Mouse (Mus musculus): Measurements from ENCODE around the gene Bicc1. TPM values are rescaled to one million over a fixed set of nuclear protein-coding genes. Genes with fewer than 3 reads are reported as not detected.

The Bicc1 gene
- total RNA-seq (2021), result 10 to 100 TPM; 47.5 to 57.5 TPM
- long read RNA-seq, experiment 1, full-length matches to known transcripts, result 36 of 57 reads
- long read RNA-seq, experiment 1, partial matches to known transcripts, result 9 of 57 reads
- long read RNA-seq, experiment 1, other reads (novel, unspliced or antisense), result 12 of 57 reads
- long read RNA-seq, experiment 2, full-length matches to known transcripts, result 41 of 65 reads
- long read RNA-seq, experiment 2, partial matches to known transcripts, result 13 of 65 reads
- long read RNA-seq, experiment 2, other reads (novel, unspliced or antisense), result 11 of 65 reads

GRCm38 (mm10) chr10:71159676-71160235 lies at the start of gene Bicc1:
Gene Bicc1 (minus strand): TSS chr10:71159700.
- DNase-seq (ENCODE audit: low spot score in 2 of 2), result peak in 1 of 2 experiments; percentile 59

- no peak for DNase-seq (ENCODE audit: low spot score in 2 of 2)
Observed at GRCm38 (mm10) chr10:71201512-71201911, 42.0 kb upstream of the Bicc1 start.

GRCm38 (mm10) chr10:71200964-71201363 lies 41.5 kb upstream of the Bicc1 start:
- no peak for DNase-seq (ENCODE audit: low spot score in 2 of 2)

DNA sequence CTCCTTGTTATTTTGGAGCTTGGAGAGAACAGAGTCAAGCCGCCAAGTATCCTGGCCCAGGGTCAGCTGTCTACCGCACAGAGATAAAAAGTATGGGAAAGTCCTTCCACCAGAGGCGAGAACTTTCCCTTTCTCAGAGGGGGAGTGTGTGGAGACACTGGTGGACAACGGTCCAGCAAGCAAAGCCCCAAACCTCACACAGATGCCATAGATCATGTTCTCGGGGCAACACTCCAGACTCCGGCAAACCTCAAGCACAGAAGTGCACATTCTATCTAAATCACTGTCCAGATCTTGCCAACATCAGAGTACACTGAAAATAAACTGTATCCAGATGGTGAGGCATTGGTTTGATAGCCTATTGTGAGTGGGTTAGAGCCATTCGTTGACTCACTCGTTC lies 39.2 kb upstream of the Bicc1 start:
- DNase-seq (ENCODE audit: low spot score in 2 of 2), result no peak

DNA sequence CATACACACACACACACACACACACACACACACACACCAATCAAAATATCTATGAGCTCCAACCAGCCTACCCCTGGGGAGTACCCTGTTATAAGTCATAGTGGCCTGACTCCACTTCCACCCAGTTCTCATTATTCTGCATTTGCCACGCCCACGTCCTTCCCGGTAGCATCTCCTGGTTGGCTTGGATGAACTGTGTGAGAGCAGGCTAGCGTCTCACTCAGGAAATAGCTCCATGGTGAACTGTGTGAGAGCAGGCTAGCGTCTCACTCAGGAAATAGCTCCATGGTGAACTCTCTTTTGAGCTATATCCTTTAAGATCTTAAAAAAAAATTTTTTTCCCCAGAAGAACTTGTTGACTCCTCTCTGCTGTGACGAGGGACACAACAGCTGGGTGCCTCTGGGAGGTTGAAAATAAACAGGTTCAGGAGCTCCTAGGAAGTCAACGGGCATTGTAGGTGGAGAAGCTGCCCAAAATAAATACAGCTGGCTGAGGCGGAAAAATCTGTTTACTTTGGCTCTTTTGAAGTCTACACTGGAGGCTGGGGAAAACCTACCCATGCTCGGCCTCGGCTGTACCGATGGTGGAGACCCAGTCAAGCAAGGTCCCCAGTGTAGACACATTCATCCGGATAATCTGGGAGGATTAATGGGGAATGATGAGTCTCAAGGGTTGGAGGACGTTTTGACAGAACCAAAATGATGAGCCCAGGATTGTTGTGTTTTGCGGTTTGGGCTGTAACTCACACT lies 37.7 kb upstream of the Bicc1 start:
- DNase-seq (ENCODE audit: low spot score in 2 of 2), result no peak

DNA sequence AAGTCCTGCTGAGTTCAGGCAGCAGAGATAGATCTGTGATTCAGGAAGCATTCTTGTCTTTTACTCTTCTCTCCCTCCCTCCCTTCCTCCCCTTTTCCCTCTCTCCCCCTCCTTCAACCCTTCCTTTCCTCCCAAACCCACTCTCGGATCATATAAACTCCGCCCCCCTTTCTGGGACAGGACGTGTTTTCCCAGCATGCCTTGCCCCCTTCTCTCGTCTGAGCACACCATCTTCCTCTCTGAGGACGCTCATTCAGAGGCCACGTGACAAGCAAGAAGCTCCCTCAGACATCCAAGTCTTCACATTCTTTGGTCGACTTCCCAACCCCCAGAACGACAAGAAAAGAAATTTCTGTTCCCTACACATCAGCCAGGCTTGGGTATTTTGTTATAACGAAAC lies 36.0 kb upstream of the Bicc1 start:
- peak in 1 of 2 experiments; percentile 29 for DNase-seq (ENCODE audit: low spot score in 2 of 2)

- DNase-seq (ENCODE audit: low spot score in 2 of 2), result no peak
Observed at GRCm38 (mm10) chr10:71194713-71195112, 35.2 kb upstream of the Bicc1 start.

- no peak for DNase-seq (ENCODE audit: low spot score in 2 of 2)
Observed at GRCm38 (mm10) chr10:71193319-71193718, 33.8 kb upstream of the Bicc1 start.

- DNase-seq (ENCODE audit: low spot score in 2 of 2), result no peak
Observed at GRCm38 (mm10) chr10:71192886-71193285, 33.4 kb upstream of the Bicc1 start.

GRCm38 (mm10) chr10:71188681-71189080 lies 29.2 kb upstream of the Bicc1 start:
- no peak for DNase-seq (ENCODE audit: low spot score in 2 of 2)

GRCm38 (mm10) chr10:71185059-71185458 lies 25.6 kb upstream of the Bicc1 start:
- DNase-seq (ENCODE audit: low spot score in 2 of 2), result no peak

DNA sequence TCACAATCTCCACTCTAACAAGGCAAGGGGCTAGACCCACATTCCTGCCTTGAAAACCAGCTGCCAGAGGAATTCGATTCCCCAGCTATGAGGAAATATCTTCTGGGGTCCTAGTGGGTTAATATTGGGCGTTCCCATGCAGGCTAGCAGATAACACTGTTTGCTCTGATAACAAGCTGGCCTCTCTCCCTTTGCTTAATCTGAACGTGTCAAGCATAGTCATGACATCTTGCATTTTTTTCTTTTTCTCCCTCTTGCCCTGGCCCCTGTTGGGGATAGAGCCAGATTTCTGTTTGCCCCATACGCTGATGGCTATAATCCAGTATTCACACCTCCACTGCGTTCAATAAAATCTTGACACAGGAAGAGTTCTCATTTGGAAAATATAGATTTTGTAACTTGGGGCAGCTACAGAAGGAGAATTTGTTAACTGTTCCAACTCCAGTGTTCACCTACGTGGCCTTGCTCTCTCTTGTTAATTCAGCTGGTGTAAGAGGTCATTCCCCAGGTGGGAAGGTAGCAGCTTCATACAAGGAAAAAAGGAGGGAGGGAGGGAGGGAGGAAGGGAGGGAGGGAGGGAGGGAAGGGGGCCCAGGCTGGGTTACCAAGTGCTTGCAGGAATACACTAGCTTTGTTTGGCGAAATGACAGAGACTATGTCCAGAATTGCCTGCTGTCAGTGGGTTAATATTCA lies 24.0 kb upstream of the Bicc1 start:
- no peak for DNase-seq (ENCODE audit: low spot score in 2 of 2)

DNA sequence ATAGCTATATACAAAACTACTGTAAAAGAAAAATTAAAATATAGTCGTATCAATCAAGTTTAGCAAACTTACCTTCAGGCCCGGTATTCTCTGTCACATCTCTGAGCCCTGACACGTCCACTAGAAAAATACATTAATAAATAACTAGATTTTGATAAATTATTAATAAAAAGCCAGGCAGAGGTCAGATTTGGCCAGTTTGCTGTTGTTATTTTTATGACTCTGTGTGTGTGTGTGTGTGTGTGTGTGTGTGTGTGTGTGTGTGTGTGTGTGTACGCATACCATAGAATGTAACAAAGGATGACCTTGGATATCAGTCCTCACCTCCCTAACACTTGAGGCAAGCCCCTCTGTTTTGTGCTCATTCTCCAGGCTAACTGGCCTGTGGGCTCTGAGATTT lies 22.4 kb upstream of the Bicc1 start:
- no peak for DNase-seq (ENCODE audit: low spot score in 2 of 2)

DNA sequence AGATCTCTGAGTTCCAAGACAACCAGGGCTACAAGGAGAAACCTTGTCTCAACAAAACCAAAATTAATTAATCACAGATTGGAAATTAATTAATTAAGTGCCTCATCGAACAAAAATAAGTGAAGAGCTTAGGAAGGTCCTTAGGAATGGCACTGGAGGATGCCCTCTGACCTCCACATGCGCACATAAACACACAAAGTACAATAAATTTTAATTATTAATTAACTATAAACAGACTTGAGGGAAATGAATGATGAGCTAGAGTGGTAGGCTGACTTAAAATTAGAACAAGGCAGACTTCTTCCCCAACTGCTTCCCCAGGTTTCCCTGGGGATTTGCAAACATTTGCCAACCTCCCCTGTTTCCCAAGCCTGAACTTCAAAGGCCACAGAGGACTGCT lies 21.6 kb upstream of the Bicc1 start:
- no peak for DNase-seq (ENCODE audit: low spot score in 2 of 2)

GRCm38 (mm10) chr10:71180057-71180456 lies 20.6 kb upstream of the Bicc1 start:
- DNase-seq (ENCODE audit: low spot score in 2 of 2), result no peak

- DNase-seq (ENCODE audit: low spot score in 2 of 2), result no peak
Observed at GRCm38 (mm10) chr10:71177201-71177600, 17.7 kb upstream of the Bicc1 start.

DNA sequence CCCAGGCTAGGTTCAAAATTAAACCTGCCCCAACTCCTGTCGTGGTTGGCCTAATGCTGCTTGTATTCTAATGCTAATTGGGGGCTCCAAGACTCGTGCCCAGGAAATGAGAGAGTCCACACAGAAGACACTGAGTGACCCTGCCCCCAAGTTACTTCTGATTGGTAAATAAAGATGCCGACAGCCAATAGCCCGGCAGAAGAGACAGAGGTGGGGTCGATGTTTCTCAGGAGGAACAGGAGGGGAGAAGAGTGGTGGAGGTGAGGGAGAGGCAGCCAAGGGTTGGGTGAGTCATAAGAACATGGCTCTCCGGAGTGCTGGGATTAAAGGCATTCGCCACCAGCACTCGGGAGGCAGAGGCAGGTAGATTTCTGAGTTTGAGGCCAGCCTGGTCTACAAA lies 16.8 kb upstream of the Bicc1 start:
- DNase-seq (ENCODE audit: low spot score in 2 of 2), result no peak

DNA sequence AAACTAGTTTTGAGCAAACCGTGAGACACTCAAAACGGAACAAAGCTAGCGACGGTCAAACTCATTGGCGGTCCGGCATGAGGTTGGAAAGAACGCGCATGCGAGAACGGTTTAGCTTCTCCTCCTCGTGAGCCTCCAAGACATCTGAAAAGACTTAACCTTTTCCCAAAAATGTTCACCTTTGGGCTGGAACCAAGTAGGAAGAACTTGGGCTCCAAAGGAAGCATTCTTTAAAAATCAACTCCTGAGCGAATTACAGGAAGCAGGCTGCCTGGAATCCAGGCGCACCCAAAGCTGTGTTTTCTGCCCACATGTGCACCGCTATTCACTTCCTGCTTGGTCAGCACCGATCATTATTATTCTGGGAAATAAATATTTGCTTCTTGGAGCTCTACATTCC lies 15.8 kb upstream of the Bicc1 start:
- no peak for DNase-seq (ENCODE audit: low spot score in 2 of 2)

DNA sequence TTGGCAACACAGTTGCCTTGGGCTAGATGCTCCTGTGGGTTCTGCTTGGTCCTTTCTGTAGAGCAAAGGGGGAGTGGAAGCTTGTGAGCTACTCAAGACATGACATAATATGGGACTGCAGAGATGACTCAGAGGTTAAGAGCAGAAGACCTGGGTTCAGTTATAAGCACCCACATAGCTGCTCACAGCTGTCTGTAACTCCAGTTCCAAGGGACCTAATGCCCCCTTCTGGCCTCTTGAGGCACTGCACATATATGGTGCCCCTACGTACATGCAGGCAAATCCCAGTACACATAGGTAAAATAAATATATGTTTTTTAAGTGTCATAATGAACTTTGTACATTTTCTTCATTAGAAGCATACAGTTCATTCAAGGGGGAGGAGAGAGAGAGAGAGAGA lies 11.9 kb upstream of the Bicc1 start:
- no peak for DNase-seq (ENCODE audit: low spot score in 2 of 2)

- no peak for DNase-seq (ENCODE audit: low spot score in 2 of 2)
Observed at GRCm38 (mm10) chr10:71170771-71171170, 11.3 kb upstream of the Bicc1 start.

GRCm38 (mm10) chr10:71169811-71170210 lies 10.3 kb upstream of the Bicc1 start:
- DNase-seq (ENCODE audit: low spot score in 2 of 2), result peak in 1 of 2 experiments; percentile 23

DNA sequence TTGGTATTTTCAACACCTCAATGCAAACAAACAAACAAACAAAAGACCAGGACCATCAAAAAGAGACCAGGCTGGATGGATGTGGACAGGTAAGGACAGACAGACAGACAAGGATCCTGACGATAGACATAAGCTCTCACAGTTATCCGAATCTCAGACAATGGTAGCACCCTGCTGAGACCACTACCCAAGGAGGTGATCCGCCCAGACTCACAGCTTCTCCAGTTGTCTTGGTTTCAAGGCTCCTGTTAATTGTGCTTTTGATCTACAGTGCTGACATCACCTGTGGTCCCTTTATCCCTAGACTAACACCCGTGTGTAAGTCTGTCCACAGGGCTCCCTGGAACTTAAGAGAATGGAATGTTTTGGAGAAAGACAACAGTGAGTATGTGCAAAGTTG lies 9.7 kb upstream of the Bicc1 start:
- no peak for DNase-seq (ENCODE audit: low spot score in 2 of 2)

All from gastrocnemius, postnatal 4 days (tissue).